Mouse (Mus musculus) ES-Bruce4 (cell line): Measurements from ENCODE around the gene Acsm5. TPM values are rescaled to one million over a fixed set of nuclear protein-coding genes. Genes with fewer than 3 reads are reported as not detected.
"Not testable (repeated sequence)": the region's sequence is repeated elsewhere in the genome, so short reads cannot be mapped to it uniquely, and the experiment has no call there.

ENCODE experiments used
- H3K27ac ChIP-seq: 2 replicates; pipeline ENCODE4 v1.5.1; 2012; ENCODE audit warnings: low read length, inconsistent platforms; ENCODE audit not compliant: insufficient read depth
- H3K27me3 ChIP-seq: 2 replicates; pipeline ENCODE4 v1.6.1; 2012; ENCODE audit warnings: mild to moderate bottlenecking, low read length, inconsistent platforms; ENCODE audit not compliant: control insufficient read depth, poor library complexity, insufficient read depth, severe bottlenecking
- H3K36me3 ChIP-seq: 2 replicates; pipeline ENCODE4 v1.6.1; 2012; ENCODE audit warnings: inconsistent platforms, mild to moderate bottlenecking, low read length, moderate library complexity; ENCODE audit not compliant: control insufficient read depth, poor library complexity, insufficient read depth, severe bottlenecking
- H3K4me1 ChIP-seq: one replicate; pipeline ENCODE4 v1.8.1; 2011; ENCODE audit warnings: low read length; ENCODE audit not compliant: control insufficient read depth, insufficient read depth
- H3K4me3 ChIP-seq: 2 replicates; pipeline ENCODE4 v1.5.1; 2011; ENCODE audit warnings: low read depth, mild to moderate bottlenecking, low read length
- H3K9ac ChIP-seq: 2 replicates; pipeline ENCODE4 v1.6.1; 2012; ENCODE audit warnings: low read depth, mild to moderate bottlenecking, inconsistent platforms; ENCODE audit not compliant: poor library complexity, severe bottlenecking
- H3K9me3 ChIP-seq: replicated peaks from 2 replicates; pipeline ENCODE4 v1.6.1; 2012; ENCODE audit warnings: mild to moderate bottlenecking, low read length, inconsistent platforms; ENCODE audit not compliant: control insufficient read depth, poor library complexity, insufficient read depth, severe bottlenecking
- CTCF ChIP-seq: IDR thresholded peaks from one replicate; pipeline ENCODE4 v1.8.1; 2011; ENCODE audit warnings: low read depth, low read length
- EP300 ChIP-seq: IDR thresholded peaks from 2 replicates; pipeline ENCODE4 v1.6.1; 2011; ENCODE audit warnings: low read depth, low read length; ENCODE audit not compliant: insufficient read depth
- POLR2A ChIP-seq: IDR thresholded peaks from one replicate; pipeline ENCODE4 v1.8.1; 2011; ENCODE audit warnings: low read length; ENCODE audit not compliant: insufficient read depth
- polyA plus RNA-seq: library from polyadenylated mRNA; stranded (reverse); fragments of >200 nt; gene quantifications from 2 replicates; pipeline ENCODE4 v1.2.4, GENCODE M21; 2011; ENCODE audit warnings: low read depth; ENCODE audit not compliant: missing spikeins, insufficient read depth, insufficient read length

Acsm5 gene
- polyA plus RNA-seq, 1 experiment: not detected

GRCm38 (mm10) chr7:119554040-119554439, 34.8 kb downstream of the Acsm5 start, which contains the start of gene Acsm2:
Acsm2 (plus strand) TSS chr7:119554340.
- H3K4me1 ChIP-seq: no peaks in the 10 kb centered on the region
- TF ChIP-seq POLR2A (no peak), EP300 (no peak), CTCF (no peak)

GRCm38 (mm10) chr7:119559789-119560451, 40.7 kb downstream of the Acsm5 start:
- no peak overlapping the region for H3K9ac ChIP-seq
- no peaks in the 10 kb centered on the region for H3K27me3 ChIP-seq
- no peak for TF ChIP-seq EP300
- no peak for TF ChIP-seq CTCF
- no peak for TF ChIP-seq POLR2A
- H3K27ac ChIP-seq: no peak overlapping the region
- no peaks in the 10 kb centered on the region for H3K36me3 ChIP-seq
- no peaks in the 10 kb centered on the region for H3K9me3 ChIP-seq
- no peak overlapping the region for H3K4me3 ChIP-seq
- no peaks in the 10 kb centered on the region for H3K4me1 ChIP-seq

More at GRCm38 (mm10) chr7:119554040-119554439, 34.8 kb downstream of the Acsm5 start, which contains the start of gene Acsm2:
- Histone ChIP-seq H3K9ac (no peak within 1 kb of the TSS), H3K4me3 (no peak within 1 kb of the TSS), H3K27me3 (no peaks in the 10 kb centered on the region), H3K36me3 (no peaks in the 10 kb centered on the region), H3K27ac (no peak within 1 kb of the TSS), H3K9me3 (no peaks in the 10 kb centered on the region)

GRCm38 (mm10) chr7:119560452-119560835, 41.2 kb downstream of the Acsm5 start:
- H3K36me3 ChIP-seq: no peaks in the 10 kb centered on the region
- no peaks in the 10 kb centered on the region for H3K27me3 ChIP-seq
- H3K9ac ChIP-seq: no peak overlapping the region
- no peaks in the 10 kb centered on the region for H3K4me1 ChIP-seq
- H3K27ac ChIP-seq: no peak overlapping the region
- H3K4me3 ChIP-seq: no peak overlapping the region
- TF ChIP-seq CTCF (no peak), POLR2A (no peak), EP300 (no peak)
- H3K9me3 ChIP-seq: no peaks in the 10 kb centered on the region

- H3K4me1 ChIP-seq: no peaks in the 10 kb centered on the region
- H3K4me3 ChIP-seq: no peak overlapping the region
- H3K27ac ChIP-seq: no peak overlapping the region
- TF ChIP-seq CTCF: no peak
- H3K9ac ChIP-seq: no peak overlapping the region
- no peaks in the 10 kb centered on the region for H3K36me3 ChIP-seq
- no peaks in the 10 kb centered on the region for H3K9me3 ChIP-seq
- no peaks in the 10 kb centered on the region for H3K27me3 ChIP-seq
Observed at GRCm38 (mm10) chr7:119561441-119561840, 42.2 kb downstream of the Acsm5 start.

- H3K36me3 ChIP-seq, H3K9ac ChIP-seq, H3K27ac ChIP-seq, H3K9me3 ChIP-seq, H3K4me3 ChIP-seq, H3K27me3 ChIP-seq, H3K4me1 ChIP-seq: not testable (repeated sequence)
Observed at GRCm38 (mm10) chr7:119562476-119562875, 43.2 kb downstream of the Acsm5 start.

- no peak overlapping the region for H3K9ac ChIP-seq
Observed at GRCm38 (mm10) chr7:119594530-119595107, 75.4 kb downstream of the Acsm5 start.

More at GRCm38 (mm10) chr7:119594530-119595107, 75.4 kb downstream of the Acsm5 start:
- Histone ChIP-seq H3K9me3 (no peaks in the 10 kb centered on the region), H3K27me3 (no peaks in the 10 kb centered on the region), H3K4me1 (peaks cover 1% of the 10 kb centered on the region), H3K4me3 (no peak overlapping the region), H3K36me3 (no peaks in the 10 kb centered on the region), H3K27ac (no peak overlapping the region)
- TF ChIP-seq POLR2A (no peak), CTCF (no peak), EP300 (no peak)

Other genes with a start within 250 kb of the Acsm5 start
- not detected in 2 replicates for gene Gp2, start 60.2 kb upstream of the Acsm5 start, polyA plus RNA-seq
- gene Umod, start 40.2 kb upstream of the Acsm5 start, polyA plus RNA-seq: not detected in 2 replicates
- gene Pdilt, start 4.0 kb downstream of the Acsm5 start, polyA plus RNA-seq: not detected in 2 replicates
- not detected in 2 replicates for gene Acsm2, start 34.9 kb downstream of the Acsm5 start, polyA plus RNA-seq
- not detected in 2 replicates for gene Acsm1, start 87.6 kb downstream of the Acsm5 start, polyA plus RNA-seq
- not detected in 2 replicates for gene Acsm4, start 170.6 kb downstream of the Acsm5 start, polyA plus RNA-seq
- 67.9 and 68.0 TPM in 2 replicates for gene Thumpd1, start 201.3 kb downstream of the Acsm5 start, polyA plus RNA-seq
- gene Acsm3, start 241.5 kb downstream of the Acsm5 start, polyA plus RNA-seq: not detected in 2 replicates